Mouse (Mus musculus) thymus, postnatal 0 days (tissue): ENCODE data around the gene Olfr1357. TPM values are rescaled to one million over a fixed set of nuclear protein-coding genes. Genes with fewer than 3 reads are reported as not detected.
"Not testable (repeated sequence)": the region's sequence is repeated elsewhere in the genome, so short reads cannot be mapped to it uniquely, and the experiment has no call there.

Experiments used
- DNase-seq: peaks from one replicate; pipeline ENCODE4 v3.0.0-alpha.2; 2015; ENCODE audit warnings: low spot score
- polyA plus RNA-seq: library from polyadenylated mRNA; unstranded; fragments of >200 nt; fragmentation: Nextera tagmentation; extraction: Ambion mirVana; gene quantifications from 2 replicates; pipeline ENCODE4 v1.2.1, GENCODE M21; 2015

Gene Olfr1357
- polyA plus RNA-seq: 0.05 and 0.18 TPM in 2 replicates

DNA sequence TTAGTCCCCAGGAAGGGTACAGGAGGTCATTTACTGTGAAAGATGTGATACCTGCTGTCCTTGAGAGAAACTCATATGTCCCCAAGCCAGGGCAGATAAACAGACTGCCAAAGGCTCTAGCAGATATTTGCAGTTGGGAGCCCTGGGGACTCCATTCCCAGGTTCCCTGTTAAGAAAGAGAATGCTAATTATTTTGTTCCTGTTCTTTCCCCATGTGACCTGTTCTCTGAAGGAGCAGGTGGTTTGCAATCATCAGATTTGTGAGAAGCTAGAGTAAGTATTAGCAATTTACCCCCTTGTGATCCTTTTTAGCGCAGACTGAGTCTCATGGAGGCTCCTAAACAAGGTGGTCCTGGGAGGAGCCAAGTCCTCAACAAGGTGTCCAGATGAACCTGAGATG, at the start of gene Olfr1357:
Gene Olfr1357, minus strand, starts transcription at position 101 of the 400 bp plus-strand sequence.
- no peak for DNase-seq

DNA sequence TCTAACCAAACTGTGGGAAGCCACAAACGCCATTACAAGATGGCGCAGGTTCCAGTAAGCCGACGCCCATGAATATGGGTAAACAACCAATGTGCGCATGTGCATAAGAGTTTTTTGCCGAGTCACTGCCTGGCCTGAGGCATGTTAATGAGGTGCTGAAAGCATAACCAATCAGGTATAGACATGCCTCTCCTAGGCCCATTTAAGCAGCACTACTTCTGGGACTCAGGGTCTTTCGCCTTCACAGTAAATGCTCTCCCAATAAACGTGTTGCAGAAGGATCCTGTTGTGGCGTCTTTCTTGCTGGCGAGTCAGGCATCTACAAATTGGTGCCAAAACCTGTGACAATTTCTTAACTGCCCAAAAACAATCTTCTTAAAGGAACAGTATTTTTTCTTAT, 48.8 kb upstream of the Olfr1357 start:
- not testable (repeated sequence) for DNase-seq

DNA sequence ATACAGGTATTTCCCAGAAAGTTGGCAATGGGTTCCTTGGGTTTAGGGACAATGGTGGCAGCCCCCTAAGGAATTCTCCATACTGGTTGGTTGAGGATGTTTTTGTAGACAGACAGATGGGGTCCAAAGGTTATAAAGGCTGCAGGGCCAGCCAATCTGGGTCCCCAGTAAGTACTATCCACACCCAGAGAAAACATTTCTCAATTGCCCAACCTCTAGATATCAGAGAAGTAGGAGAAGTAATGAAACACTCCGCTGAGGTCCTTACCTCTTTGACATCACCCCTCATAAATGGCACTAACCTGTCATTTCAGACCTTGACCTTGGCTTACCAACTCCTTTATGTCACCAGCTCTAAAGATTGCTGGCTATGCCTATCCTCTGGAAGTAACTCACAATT, 46.7 kb upstream of the Olfr1357 start:
- DNase-seq: no peak

DNA sequence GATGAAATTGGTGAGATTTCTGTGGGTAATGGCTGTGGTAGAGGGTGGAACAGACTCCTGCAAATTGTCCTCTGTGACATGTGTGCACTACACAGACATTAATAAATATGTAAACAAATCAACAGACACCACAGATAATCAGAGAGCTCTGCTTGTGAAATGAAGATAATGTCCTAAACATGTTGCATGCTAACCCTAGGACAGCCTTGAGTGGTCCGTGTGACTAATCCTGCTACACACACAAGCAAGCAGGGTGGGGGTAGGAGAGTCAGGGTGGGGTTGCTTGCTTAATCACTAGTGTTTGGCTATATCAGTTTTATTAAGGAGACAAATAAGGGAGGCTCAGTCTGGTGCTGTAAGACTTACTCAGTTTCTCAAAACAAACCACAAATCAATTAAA, 43.3 kb upstream of the Olfr1357 start:
- no peak for DNase-seq

DNA sequence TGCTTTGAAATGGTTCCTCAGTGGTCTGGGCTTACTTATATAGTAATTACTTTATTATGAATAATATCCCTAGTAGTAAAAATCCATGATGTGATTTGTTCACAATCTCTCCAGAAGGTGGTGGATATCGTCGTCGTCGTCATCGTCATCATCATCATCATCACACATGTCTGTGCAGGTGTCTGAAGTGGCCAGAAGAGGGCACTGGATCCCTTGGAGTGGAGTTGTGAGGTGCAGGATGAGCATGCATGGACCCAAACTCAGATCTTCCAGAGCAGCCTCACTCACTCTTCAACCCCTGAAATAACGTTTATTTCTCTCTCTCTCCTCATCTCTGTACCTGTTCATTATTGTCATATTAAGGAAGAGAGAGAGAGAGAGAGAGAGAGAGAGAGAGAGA, 14.4 kb upstream of the Olfr1357 start:
- DNase-seq: peak; percentile 36

DNA sequence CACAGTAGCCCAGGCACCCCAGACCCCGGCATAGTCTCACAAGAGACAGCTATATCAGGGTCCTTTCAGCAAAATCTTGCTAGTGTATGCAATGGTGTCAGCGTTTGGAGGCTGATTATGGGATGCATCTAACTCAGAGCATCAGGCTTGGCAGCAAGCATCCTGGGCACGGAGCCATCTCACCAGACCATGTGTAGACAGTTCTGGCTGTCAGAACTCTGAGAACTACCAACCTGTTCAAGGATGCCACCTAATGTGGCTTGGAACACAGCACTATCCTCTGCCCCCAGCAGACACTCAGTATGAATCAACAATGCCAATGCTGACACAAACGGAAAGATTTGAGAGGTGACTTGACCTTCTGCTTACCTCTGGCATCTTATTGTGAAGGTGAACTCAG, 12.3 kb upstream of the Olfr1357 start:
- no peak for DNase-seq

DNA sequence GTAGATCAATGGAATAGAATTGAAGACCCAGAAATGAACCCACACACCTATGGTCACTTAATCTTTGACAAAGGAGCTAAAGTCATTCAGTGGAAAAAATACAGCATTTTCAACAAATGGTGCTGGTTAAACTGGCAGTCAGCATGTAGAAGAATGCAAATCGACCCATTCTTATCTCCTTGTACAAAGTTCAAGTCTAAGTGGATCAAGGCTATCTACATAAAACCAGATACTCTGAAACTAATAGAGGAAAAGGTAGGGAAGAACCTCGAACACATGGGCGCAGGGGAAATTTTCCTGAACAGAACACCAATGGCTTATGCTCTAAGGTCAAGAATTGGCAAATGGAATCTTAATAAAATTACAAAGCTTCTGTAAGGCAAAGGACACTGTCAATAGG, 5.3 kb upstream of the Olfr1357 start:
- DNase-seq: not testable (repeated sequence)

DNA sequence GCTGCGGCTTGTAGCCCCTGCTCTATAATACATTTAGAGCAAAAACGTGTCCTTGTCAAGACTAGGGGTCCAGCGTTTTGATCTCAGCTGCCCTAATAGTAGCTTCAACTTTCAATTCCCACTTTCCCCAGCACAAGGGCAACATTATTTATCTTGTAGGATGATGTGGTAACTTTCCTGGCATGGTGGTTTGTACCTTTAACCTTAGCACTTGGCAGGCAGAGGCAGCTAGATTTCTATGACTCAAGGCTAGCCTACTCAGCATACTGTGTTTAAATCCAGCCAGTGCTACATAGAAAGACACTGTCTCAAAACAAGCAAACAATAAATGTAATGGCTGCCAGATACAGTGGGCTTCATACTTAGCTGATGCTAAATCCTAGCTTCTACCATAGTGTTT, 10.3 kb downstream of the Olfr1357 start:
- no peak for DNase-seq

DNA sequence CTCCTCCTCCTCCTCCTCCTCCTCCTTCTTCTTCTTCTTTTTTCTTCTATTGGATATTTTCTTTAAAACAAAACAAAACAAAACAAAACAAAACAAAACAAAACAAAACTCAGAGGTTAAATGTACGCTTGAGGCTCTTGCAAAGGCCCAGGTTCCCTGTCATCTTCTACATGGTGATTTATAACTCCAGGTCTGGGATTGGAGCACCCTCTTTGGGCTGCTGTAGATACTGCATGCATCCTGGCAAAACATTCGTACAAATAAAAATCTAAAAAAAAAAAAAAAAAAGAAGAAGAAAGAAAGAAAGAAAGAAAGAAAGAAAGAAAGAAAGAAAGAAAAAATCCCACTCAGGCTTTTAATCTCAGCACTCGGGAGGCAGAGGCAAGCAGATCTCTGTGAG, 12.8 kb downstream of the Olfr1357 start:
- peak; percentile 81 for DNase-seq

DNA sequence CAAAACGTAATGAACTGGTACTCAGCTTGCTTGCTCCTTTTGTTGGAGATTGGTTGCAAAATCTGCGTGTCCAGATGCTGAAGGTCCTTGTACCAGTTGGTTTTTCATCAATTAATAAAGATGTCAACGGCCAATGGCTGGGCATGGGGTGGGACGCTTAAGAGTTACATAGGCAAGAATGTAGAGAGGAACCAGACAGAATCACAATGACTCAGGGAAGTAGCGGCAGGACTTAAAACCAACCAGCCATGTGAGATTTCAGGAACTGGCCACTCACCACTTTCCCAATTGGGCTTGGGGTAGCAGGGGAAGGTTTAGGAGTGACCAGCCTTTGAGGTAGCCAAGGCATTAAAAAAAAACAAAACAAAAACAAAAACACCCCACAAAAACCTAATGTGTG, 18.0 kb downstream of the Olfr1357 start:
- DNase-seq: no peak

DNA sequence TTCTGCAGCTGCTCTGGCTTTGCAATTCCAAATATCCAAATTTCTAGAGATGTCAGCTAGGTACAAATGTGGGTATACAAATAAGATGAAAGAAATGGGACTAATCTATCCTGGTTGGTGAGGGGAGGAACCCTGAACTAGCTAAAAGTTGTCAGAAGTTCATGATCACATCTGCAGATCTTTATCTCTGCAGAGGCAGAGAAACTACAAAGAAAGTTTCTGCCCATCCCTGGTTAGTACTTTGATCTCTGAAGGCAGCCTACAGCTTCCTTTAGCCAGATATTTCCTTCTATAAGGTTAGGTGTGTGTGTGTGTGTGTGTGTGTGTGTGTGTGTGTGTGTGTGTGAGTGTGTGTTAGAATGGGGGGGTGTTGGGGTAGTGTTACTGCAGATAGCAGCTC, 23.3 kb downstream of the Olfr1357 start:
- DNase-seq: peak; percentile 65

DNA sequence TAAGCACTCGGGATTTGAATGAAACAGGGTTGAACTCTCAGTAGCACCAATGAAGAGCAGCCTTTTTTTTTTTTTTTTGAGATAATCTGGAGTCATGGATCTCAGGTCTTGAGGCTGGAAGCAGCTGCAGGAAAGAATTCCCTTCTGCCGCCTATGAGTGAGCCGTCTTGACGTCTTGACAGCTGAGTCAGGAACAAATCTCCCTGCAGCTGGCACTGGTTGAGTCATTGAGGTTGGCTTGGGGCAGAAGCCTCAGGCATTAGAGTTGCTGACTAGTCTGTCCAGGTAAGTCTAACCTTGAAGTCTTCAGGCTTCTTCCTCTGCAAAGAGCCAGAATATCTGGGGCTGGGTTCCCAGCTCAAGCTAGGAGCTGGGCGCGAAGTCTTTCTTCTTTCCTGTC, 23.7 kb downstream of the Olfr1357 start:
- DNase-seq: no peak

DNA sequence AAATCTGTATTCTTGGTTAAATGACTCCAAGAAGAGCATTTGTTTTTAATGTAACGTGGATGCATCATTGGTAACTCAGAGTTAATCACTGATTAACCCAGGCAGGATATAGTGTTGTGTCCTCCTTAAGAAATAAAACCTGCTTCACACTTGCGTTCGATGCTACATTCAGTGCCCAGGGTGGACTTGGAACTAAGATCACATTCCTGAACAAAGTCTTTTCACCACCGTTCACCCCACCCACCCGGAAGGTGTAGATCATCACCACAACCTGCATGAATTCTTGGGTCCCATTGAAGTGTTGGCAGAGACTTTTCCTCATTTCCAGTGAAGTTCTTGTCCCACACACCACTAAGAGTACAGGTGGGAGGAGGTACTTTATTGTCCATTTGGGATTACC, 24.1 kb downstream of the Olfr1357 start:
- no peak for DNase-seq

DNA sequence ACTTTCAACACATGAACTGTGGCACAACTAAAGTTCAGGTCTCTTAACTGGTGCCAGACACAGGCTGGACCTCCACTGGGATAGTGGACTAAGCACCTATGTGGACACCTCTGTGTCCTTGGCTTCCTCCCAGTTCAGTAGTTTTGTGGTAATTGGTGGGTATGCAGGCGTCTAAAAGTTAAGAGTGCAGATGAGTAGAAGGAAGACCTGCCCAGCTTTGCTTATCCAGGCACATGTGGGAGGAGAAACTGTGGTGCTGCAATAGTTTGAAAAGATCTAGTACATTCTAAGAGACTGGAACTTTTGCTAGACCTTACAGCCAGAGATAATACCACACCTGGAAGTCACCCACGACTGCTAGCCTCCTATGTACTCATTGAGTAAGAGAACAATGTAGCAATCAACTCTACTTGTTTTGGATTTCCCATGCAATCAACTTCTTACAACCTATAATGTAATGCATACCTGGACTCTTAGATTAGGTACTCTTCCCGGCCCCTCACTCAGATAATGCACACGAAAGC, 25.0 kb downstream of the Olfr1357 start:
- peak; percentile 43 for DNase-seq

DNA sequence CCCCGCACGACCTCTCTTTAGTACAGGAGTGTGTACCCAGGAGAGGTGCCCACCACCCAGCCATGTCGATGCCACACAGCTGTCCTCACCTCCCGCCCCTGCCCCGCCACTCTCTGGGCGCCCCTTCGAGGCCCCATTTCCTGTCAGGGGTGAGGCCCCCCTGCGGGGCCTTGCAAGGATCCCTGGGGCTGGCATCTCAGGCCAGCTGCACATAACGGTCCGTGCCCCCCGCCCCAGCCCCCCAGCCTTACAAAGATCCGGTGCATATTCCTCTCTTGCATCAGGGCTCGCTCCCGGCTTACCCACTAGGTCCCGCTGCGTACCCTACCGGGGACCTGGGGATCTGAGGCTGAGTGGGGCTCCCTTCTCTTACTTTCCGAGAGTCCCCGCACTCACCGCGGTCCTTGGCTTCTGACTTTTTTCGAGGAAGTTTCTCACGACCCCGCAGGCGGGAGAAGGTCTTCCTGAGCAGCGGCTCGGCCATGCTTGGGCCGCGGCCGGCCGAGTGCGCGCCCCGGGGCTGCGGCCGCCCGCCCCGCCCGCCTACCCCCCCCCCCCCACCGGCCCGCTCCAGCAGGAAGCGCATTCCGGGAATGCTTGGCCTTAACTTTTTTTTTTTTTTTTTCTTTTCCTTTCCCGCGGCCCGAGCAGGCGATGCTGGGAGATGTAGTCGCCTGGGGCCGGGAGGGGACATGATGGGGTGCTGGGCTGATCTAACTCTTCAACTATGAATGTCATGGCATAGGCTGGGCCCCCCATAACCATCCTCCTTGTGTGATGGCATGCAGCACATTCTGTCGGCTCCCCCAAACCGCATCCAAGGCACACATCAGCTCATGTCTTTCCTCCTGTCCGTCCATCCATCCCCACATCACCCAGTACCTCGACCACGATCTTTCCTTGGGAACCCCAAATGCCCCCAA, 26.2 kb downstream of the Olfr1357 start, which contains the start of gene Syde1:
Gene Syde1, minus strand, starts transcription at position 559 of the 923 bp plus-strand sequence.
- peak; percentile 94 for DNase-seq

DNA sequence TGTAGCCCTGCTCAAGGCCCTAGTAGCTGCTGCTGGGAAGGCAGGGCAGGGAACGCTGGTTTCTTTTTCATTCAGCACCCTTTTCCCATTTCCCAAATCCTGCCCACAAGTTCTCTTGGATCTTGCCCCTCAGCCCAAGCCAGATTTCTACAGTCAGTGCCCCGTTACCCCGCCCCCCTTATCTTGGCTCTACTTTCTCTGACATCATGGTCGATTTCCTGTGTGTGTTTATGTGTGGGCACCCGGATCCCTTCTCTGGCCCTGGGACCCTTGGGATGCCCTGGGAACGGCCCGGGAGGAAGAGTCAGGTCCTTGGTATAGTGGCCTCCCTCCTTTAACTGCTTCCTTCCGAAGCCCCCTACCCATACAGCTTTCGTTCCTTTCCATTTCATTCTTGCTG, 27.1 kb downstream of the Olfr1357 start:
- peak; percentile 64 for DNase-seq

DNA sequence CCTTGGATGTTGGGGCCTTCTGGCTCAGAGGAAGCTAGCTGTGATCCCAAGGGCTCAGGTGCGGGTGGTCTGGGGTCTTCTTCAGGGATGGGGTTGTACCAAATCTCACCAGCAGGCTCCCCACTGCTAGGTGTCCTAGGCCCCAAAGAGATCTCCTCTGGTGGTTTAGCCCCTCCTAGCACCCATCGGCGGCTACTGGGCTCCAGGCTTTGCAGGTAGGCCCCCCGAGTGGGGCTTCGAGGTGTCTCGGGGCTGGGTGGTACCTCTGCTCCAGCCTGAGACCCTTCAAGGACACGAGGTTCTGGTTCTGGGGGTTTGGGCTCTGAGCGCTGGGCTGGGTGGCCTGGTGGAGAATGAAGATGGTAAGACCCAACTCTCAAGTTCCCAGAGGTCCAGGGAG, 28.0 kb downstream of the Olfr1357 start:
- DNase-seq: no peak

DNA sequence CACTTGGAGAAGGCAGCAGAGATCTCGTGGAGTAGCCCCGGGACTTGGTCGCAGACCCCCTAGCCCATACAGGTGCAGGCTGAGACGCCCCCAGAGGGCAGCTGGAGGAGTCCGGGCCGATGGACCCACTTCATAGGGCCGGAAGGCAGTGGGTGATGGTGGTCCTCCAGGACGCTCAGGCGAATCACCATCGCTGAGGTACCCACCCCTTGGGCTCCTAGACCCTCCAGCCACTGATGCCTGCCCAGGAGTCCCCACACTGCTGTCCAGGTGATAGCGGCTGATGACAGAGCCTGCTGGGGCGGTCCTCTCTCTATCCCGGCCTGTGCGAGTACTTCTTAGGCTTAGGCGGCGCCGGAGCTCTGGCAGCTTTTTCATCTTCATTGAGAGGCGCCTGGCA, 28.6 kb downstream of the Olfr1357 start:
- DNase-seq: no peak

DNA sequence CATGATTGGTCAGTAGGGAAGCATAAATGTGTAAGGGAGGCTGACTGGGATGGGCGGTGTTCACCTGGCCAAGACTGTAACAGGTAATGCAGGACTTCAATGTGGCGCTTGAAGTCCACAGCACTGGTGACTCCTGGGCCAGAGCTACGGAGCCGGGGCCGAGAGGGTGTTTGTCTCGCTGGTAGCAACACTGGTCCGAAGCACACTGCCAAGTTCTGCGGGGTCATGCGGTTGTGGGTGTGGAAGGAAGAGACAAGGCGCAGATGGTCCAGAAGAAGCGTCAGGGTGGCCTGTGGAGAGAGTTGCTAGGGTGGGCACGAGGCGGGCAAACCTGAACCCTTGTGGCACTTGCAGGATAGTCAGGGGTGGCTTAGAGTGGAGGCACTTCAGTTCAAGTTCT, 31.8 kb downstream of the Olfr1357 start:
- no peak for DNase-seq

DNA sequence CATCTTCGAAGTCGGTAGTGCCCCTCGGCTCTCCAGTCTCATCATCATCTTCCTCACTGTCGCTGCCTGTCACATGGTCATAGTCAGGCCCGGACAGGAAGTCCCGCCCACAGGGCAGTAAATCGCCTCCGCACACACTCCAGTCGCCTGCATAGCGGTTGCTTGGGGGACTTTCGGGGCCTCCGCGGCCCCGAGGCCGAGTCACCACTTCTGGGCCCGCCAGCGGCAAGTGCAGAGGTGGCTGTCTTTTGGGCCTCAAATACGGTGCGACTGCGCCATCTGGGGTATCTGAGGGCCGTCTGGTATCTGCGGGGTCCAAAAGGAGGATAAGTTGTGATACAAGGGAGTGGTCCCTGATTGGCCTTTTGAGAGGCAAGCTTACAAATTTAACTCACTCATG, 32.3 kb downstream of the Olfr1357 start:
- no peak for DNase-seq

DNA sequence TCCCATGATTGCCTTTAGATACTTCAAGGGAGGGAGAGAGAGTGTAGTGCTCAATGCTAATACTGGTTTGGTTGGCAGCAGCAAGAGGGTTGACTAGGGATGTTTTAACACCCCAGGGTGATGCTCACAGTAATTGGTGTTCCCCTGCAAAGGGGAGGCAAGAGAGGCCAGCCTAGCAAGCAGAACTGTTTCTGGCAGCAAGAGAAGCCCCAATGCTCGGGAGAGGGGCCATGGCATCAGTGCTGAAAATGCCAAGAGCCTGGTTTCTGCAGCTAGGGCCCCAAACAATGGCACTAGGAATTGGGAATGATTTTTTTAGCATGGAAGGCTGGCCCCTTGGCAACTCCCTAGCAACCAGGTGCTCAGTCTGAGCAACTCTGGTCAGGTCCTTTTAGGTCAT, 32.9 kb downstream of the Olfr1357 start:
- no peak for DNase-seq

DNA sequence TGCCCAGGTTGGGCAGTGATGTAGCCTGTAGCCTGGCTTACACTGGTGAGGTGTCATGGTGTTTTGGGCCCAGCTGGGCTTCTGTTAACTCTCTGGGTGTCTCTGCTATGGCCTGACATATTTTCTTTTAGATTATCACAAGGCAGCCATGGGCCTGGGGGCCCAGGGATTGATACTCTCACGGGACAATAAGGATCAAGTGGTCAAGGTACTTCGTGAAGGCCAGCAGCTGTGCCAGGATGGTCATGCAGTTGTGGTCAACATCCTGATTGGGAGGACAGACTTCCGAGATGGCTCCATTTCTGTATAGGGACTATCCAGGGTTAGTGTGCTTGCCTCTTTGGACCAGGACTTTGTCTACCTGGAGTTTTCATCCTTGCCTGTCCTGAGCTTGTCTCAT, 33.9 kb downstream of the Olfr1357 start:
- DNase-seq: no peak

DNA sequence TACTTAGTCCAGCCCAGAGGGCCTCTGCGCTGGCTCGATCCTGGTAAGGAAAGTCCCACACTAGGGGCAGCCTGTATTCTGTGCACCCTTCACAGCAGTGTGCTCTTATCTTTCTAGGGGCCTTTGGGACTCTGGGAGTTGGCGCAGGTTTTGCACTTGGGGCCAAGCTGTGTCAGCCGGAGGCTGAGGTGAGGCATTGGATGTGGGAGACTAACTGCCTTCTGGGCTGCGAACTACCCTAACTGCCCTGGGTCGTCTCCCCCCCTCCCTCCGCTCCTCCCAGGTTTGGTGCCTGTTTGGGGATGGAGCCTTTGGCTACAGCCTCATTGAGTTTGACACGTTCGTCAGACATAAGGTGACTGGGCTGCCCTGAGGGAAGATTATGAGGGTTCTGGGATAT, 34.5 kb downstream of the Olfr1357 start:
- no peak for DNase-seq
